Mouse (Mus musculus) intestine, postnatal 0 days (tissue): ENCODE results near the gene Fntb. TPM values are rescaled to one million over a fixed set of nuclear protein-coding genes. Genes with fewer than 3 reads are reported as not detected.

Experiments
- ATAC-seq: fragments of 200-750 bp; cut with Nextera tagmentation; 2 replicates; pipeline ENCODE4 v1.8.0; 2017; ENCODE audit warnings: mild to moderate bottlenecking, moderate TSS enrichment, moderate library complexity
- H3K27ac ChIP-seq: fragments of 300-500 bp; sonication (generic); 2 replicates; pipeline ENCODE4 v1.5.1; 2014; ENCODE audit warnings: mild to moderate bottlenecking, low read depth, low read length, moderate library complexity
- H3K27me3 ChIP-seq: fragments of 300-500 bp; sonication (generic); replicated peaks from 2 replicates; pipeline ENCODE4 v1.6.1; 2014; ENCODE audit warnings: low read length, mixed read lengths; ENCODE audit not compliant: control insufficient read depth, insufficient read depth
- H3K36me3 ChIP-seq: fragments of 300-500 bp; sonication (generic); 2 replicates; pipeline ENCODE4 v1.6.1; 2014; ENCODE audit warnings: mild to moderate bottlenecking, moderate library complexity; ENCODE audit not compliant: control insufficient read depth, insufficient read depth
- H3K4me1 ChIP-seq: fragments of 300-500 bp; sonication (generic); replicated peaks from 2 replicates; pipeline ENCODE4 v1.6.1; 2014; ENCODE audit warnings: antibody characterized with exemption, low read length, mixed read lengths; ENCODE audit not compliant: control insufficient read depth, insufficient read depth
- H3K4me2 ChIP-seq: fragments of 300-500 bp; sonication (generic); replicated peaks from 2 replicates; pipeline ENCODE4 v1.6.1; 2014; ENCODE audit warnings: low read depth, mild to moderate bottlenecking, moderate library complexity
- H3K4me3 ChIP-seq: fragments of 300-500 bp; sonication (generic); 2 replicates; pipeline ENCODE4 v1.5.1; 2014; ENCODE audit warnings: low read depth, low read length
- H3K9ac ChIP-seq: fragments of 300-500 bp; sonication (generic); 2 replicates; pipeline ENCODE4 v1.6.1; 2014; ENCODE audit warnings: mild to moderate bottlenecking, low read depth, low read length
- H3K9me3 ChIP-seq: fragments of 300-500 bp; sonication (generic); 2 replicates; pipeline ENCODE4 v1.6.1; 2016; ENCODE audit warnings: mixed run types; ENCODE audit not compliant: control insufficient read depth
- CTCF ChIP-seq: sonication (generic); IDR thresholded peaks from 2 replicates; pipeline ENCODE4 v1.5.1; 2016; ENCODE audit warnings: low read depth, mild to moderate bottlenecking, control low read depth, antibody characterized with exemption, moderate library complexity
- WGBS: fragments of 180-500 bp; shearing (Covaris S2); extraction: QIAGEN DNeasy Blood & Tissue Kit; methylation state at CpG from one replicate; pipeline ENCODE4 v1.1.7; 2014; 5-methylcytosine and 5-hydroxymethylcytosine counted together
- polyA plus RNA-seq: library from polyadenylated mRNA; unstranded; fragments of >200 nt; fragmentation: Nextera tagmentation; extraction: Ambion mirVana; gene quantifications from 2 replicates; pipeline ENCODE4 v1.2.1, GENCODE M21; 2015

The Fntb gene
- polyA plus RNA-seq, 1 experiment from 2014 or later, result 13.5 TPM

DNA sequence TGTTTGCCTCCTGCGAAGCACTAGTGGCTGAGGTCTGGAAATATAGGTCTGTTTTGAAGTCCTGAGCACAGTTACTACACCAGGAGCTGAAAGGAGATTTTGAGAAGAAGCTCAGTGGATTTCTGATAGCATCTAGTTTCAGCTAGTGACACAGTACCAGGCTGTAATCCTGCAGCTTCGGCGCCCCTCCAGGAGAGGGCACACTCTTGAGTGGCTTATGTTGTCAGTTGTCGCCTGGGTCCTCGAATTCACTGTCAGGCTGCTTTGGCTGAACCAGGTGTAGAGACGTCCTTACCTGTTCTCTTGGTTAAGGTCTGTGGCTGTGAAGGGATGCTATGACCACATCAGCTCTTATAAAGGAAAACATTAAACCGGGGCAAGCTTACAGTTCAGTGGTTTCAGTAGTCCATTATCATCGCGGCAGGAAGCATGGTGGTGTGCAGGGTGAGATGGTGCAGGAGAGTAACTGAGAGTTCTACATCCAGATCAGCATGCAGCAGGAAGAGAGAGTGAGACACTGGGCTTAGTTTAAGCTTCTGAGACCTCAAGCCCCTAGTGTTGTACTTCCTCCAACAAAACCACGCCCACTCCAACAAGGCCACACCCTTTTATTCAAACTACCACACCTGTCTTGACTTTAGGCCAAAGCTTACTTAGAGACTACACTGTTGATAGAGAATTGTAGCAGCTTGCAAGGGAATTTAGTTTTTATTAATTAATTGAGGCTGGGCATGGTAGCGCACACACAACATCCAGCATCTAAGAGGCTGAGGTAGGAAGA is 124.2 kb downstream of the Fntb start:
- peak; percentile 34 for TF ChIP-seq CTCF
- no peaks in the 10 kb centered on the region for H3K9me3 ChIP-seq
- peaks cover 16% of the 10 kb centered on the region; the same call in 1 of the 2 replicates for H3K36me3 ChIP-seq
- no peaks in the 10 kb centered on the region for H3K27me3 ChIP-seq
- no peak overlapping the region for H3K27ac ChIP-seq
- no peak overlapping the region for H3K4me3 ChIP-seq
- no peak overlapping the region for H3K4me2 ChIP-seq
- no peak overlapping the region for H3K9ac ChIP-seq
- 89% methylated on average over 11 of the region's 11 CpGs for WGBS
- no peaks in the 10 kb centered on the region for H3K4me1 ChIP-seq
- peak; percentile 29; the same call in 1 of the 2 replicates for ATAC-seq

DNA sequence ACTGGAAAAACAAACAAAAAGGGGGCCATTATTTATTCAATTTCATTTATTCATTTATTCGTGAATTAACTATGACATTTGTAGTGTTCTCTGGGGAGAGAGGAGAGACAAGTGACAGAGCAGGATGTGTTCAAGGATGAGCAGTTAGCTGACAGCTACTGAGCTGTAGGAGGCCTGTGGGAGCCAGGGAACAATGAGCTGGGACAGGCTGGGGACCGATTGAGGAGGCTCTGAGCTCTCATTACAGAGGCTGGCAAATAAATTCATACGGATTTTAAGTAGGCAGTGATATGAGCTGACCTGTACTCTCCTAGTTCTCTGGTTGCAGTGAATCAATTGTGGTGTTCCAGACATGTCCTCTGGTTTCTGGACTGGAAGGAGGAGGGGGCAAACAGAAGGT is 125.8 kb downstream of the Fntb start:
- no peak overlapping the region for H3K4me3 ChIP-seq
- no peaks in the 10 kb centered on the region for H3K4me1 ChIP-seq
- H3K36me3 ChIP-seq, result peaks cover 16% of the 10 kb centered on the region; the same call in 1 of the 2 replicates
- H3K27me3 ChIP-seq, result no peaks in the 10 kb centered on the region
- ATAC-seq, result no peak
- H3K9ac ChIP-seq, result no peak overlapping the region
- no peak overlapping the region for H3K27ac ChIP-seq
- no peaks in the 10 kb centered on the region for H3K9me3 ChIP-seq
- WGBS, result 89% methylated on average over 3 of the region's 3 CpGs
- H3K4me2 ChIP-seq, result no peak overlapping the region
- TF ChIP-seq CTCF, result no peak

DNA sequence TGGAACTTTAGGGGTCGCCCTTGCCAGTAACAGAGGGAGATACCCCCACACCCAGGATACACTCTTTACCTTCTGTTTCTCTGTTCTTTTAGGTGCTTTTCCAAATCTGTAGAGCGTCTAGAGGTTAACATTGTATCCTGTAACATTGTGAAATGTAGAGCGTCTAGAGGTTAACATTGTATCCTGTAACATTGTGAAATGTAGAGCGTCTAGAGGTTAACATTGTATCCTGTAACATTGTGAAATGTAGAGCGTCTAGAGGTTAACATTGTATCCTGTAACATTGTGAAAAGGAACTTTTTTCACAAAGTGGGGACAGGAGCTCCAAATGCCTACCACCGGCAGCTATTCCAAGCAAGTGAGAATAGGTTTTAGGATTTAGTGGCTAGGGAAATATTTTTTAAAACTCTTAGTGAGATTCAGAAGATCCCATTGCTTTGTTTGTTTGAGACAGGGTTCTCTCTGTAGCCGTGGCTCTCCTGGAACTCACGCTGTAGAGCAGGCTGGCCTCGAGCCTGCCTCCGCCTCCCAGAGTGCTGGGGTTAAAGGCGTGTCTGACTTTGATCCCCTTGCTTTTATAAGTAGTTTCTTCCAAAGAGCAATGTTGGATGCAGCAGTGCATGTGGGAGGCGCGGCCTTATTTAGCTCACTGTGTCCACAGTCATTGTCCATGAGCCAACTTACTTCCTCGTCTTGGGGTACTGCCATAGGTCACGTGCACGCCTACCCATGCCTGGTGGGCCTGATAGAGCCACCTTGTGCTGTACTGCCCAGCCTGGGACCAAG is 127.7 kb downstream of the Fntb start:
- H3K4me2 ChIP-seq, result no peak overlapping the region
- TF ChIP-seq CTCF, result no peak
- WGBS, result 68% methylated on average over 16 of the region's 16 CpGs
- no peaks in the 10 kb centered on the region for H3K27me3 ChIP-seq
- ATAC-seq, result peak; percentile 56
- H3K4me3 ChIP-seq, result no peak overlapping the region
- no peak overlapping the region for H3K27ac ChIP-seq
- H3K4me1 ChIP-seq, result no peaks in the 10 kb centered on the region
- no peaks in the 10 kb centered on the region for H3K9me3 ChIP-seq
- no peak overlapping the region for H3K9ac ChIP-seq
- H3K36me3 ChIP-seq, result 0 out of 2 replicates have a peak, but pooled peaks cover 12% of the 10 kb centered on the region

DNA sequence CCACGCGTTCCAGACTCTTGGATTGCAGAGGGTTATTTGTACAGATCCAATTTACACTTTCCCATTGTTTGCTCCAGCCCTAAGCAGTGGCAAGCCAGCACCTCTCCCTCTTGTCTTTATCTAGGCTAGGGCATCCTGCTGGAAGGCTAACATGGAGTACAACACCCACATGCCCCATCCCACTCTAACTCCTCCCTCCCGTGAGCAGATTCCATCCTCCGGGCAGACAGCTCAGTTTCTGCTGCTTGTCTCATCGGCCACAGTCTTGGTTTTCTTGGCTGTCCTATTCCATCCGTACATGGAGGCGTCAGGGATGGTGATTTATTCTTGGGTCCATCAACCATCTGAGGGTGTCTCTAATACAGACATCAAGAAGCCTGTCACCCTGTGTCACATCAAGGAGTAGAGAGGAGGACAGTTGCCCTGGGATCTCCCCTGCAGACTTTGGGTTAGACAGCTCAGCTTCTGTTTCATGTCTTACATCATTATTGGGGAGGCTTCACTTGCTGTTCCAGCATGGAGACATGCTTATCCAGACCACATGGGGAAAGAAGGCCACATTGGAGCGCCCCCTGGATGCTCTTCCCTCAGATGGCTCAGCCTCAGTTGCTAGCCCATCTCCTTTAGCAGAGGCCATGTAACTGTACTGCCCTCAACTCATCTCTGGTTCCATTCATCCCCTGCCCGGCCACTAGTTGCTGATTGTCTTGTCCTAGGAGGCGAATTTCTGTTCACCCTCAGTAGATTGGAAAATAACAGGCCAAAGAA is 129.6 kb downstream of the Fntb start:
- Histone ChIP-seq H3K27me3 (no peaks in the 10 kb centered on the region), H3K27ac (no peak overlapping the region), H3K4me2 (no peak overlapping the region), H3K36me3 (0 out of 2 replicates have a peak, but pooled peaks cover 12% of the 10 kb centered on the region), H3K4me3 (no peak overlapping the region), H3K4me1 (no peaks in the 10 kb centered on the region), H3K9ac (no peak overlapping the region), H3K9me3 (no peaks in the 10 kb centered on the region)
- 78% methylated on average over 10 of the region's 10 CpGs for WGBS
- peak; percentile 36 for TF ChIP-seq CTCF
- no peak for ATAC-seq

DNA sequence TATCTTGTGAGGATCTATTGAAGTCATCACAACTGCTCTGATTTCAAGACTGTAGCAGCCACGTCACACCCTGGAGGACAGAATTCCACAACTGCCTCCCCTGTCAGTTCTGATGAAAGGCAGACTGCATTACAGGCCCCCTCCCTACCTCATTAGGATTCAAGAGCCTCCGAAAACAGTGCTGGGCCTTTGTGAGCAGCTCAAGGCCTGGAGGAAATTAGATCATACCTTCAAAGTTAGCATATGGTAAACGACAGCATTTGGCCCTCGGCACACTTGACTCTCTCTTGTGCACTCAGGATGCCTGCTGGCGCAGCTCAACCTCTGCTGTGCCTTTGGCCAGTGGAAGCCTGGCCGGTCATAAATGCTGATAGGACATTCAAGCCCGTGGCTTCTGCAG is 130.4 kb downstream of the Fntb start:
- Histone ChIP-seq H3K27me3 (no peaks in the 10 kb centered on the region), H3K4me3 (no peak overlapping the region), H3K9me3 (no peaks in the 10 kb centered on the region), H3K4me2 (no peak overlapping the region), H3K4me1 (no peaks in the 10 kb centered on the region), H3K27ac (no peak overlapping the region), H3K36me3 (0 out of 2 replicates have a peak, but pooled peaks cover 12% of the 10 kb centered on the region), H3K9ac (no peak overlapping the region)
- TF ChIP-seq CTCF, result no peak
- no peak for ATAC-seq
- 66% methylated on average over 7 of the region's 7 CpGs for WGBS

DNA sequence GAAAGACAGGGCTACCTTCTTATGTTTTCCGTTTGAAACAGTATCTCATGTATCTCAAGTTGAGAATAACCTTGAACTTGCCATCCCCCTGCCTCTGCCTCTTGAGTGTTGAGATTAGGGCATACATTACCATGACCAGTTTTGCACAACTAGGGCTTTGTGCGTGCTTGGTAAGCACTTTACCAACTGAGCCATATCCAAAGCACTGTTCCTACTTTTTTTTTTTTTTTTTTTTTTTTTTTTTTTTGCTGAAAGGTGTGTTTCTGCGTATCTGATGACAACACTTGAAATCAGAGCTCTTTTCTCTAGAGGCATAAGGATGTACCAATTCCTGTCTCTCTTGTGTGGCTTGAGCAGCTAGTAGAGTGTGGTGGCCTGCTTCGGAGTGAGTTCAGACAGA is 131.2 kb downstream of the Fntb start:
- no peak overlapping the region for H3K27ac ChIP-seq
- no peaks in the 10 kb centered on the region for H3K4me1 ChIP-seq
- WGBS, result 95% methylated on average over 4 of the region's 4 CpGs
- no peaks in the 10 kb centered on the region for H3K27me3 ChIP-seq
- ATAC-seq, result no peak
- peaks cover 10% of the 10 kb centered on the region; the same call in 1 of the 2 replicates for H3K36me3 ChIP-seq
- no peak for TF ChIP-seq CTCF
- no peak overlapping the region for H3K4me2 ChIP-seq
- no peaks in the 10 kb centered on the region for H3K9me3 ChIP-seq
- H3K9ac ChIP-seq, result no peak overlapping the region
- H3K4me3 ChIP-seq, result no peak overlapping the region
